Mouse (Mus musculus) CH12F3 (cell line): Measurements from ENCODE around the gene Gm36864.
"Not testable (repeated sequence)": the region's sequence is repeated elsewhere in the genome, so short reads cannot be mapped to it uniquely, and the experiment has no call there.

Source experiments
- in situ Hi-C: fragments of 300-500 bp; cut with MboI; formaldehyde crosslinking; loops from 2 replicates; pipeline ENCODE4 v1.14.3; 2020; ENCODE audit warnings: low sequenced_read_pairs

The Gm36864 gene

DNA sequence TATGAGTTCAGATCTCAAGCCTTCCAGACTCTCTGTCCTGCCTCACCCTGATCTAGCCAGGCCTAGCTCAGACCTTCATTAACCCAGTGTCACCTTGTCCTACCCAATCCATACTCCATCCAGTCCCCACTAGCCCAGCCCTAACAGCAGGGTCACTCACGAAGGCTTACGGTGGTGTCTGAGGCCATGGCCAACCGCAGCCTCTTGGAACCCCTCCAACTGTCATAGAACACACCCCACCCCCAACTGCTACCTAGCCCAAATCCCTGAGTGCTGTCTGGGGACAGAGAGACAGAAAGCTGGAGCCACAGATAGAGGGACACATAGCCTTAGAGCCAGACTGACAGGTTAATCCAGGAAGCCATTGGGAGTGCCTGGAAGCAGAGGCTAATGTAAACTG is at the start of gene Gm36864:
TSS of gene Gm36864 (plus strand) at position 269 of the 400 bp plus-strand sequence.
- in situ Hi-C loops, result no loop called here

- in situ Hi-C loops, result not testable (repeated sequence)
These were observed 49.5 kb upstream of the Gm36864 start for GRCm38 (mm10) chr7:44186516-44186915.

GRCm38 (mm10) chr7:44187936-44188335 is 48.0 kb upstream of the Gm36864 start, which contains the start of gene Klk1b24:
Gene Klk1b24, plus strand, starts transcription at chr7:44188236.
- in situ Hi-C loops, result not testable (repeated sequence)

DNA sequence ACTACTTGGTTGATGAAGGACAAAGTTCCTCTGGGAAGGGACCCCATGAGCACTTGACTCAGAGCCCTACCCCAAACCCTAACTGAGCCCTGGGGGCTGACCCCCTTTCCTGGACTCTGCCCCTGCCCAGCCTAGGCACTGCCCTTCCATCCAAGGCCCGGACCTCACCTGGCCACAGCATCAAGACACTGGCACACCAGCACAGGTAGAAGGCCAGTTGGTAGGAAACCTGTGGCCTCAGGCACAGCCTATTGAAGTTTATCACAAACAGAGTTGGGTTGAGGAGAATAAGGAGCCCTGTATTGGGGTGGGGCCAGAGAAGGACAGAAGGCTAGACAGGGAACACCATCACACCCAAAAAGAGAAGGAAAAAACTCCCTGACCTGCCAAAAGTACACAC is 42.5 kb upstream of the Gm36864 start:
- in situ Hi-C loops, result not testable (repeated sequence)

- in situ Hi-C loops, result no loop called here
These were observed 38.1 kb upstream of the Gm36864 start, which contains the start of gene Klk1b3 for GRCm38 (mm10) chr7:44197891-44198290. Gene Klk1b3, plus strand, starts transcription at chr7:44198191.

DNA sequence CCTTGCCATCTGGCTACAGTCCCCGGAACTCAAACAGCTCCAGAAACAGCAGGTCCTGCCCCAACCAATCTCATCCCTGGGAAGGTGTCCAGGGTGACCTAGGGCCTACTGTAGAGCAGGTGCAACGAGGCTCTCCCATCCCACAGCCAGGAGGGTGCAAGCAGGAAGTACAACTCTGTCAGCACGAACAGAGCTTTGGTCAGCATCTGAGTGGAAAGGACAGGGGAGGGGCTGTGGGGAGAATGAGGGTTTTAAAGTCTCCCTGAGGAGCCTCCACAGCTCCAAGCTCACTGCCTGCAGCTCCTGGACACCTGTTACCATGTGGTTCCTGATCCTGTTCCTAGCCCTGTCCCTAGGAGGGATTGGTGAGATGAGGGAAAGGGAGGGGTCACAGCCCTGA is 28.8 kb upstream of the Gm36864 start, which contains the start of gene Klk1b4:
TSS of gene Klk1b4 (plus strand) at position 301 of the 400 bp plus-strand sequence.
- in situ Hi-C loops, result not testable (repeated sequence)

DNA sequence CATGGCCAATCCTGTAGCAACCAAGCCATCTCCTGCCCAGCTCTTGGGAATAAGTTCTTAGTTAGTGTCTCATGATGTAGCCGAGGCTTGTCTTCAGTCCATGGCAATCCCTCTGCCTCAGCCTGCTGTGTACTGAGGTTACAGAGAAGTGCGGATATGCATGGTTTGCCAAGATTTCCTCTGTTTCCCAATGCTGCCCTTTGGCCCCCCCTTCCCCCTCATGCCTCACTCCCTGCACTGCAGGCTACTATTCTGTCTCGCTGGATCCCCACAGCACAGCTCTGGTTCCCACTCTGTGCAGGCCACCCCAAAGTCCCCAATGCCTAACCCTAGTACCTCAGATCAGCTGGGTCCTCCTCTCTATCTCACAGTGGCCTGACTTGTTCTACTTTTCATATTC is 27.7 kb upstream of the Gm36864 start:
- in situ Hi-C loops, result no loop called here

DNA sequence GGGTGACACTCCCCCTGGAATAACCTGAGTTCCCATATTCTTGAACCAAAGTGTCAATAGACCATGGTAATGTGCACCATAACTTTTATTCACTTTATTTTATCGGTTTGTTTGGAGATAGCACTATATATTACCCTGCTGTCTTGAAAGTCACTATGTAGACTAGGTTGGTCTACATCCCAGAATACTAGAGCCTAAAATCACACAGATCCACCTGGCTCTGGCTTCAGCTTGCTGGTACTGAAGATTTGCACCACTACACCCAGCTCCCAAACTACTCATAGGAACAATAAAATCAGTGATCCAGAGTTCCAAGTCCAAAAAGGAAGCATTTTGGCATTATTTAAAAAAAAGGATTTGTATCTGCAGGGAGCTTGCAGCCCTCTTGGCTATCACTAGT is 20.3 kb upstream of the Gm36864 start, which contains the start of gene Klk1b5:
TSS of gene Klk1b5 (plus strand) at position 301 of the 400 bp plus-strand sequence.
- in situ Hi-C loops, result no loop called here

GRCm38 (mm10) chr7:44221601-44222000 is 14.4 kb upstream of the Gm36864 start:
- in situ Hi-C loops, result not testable (repeated sequence)

DNA sequence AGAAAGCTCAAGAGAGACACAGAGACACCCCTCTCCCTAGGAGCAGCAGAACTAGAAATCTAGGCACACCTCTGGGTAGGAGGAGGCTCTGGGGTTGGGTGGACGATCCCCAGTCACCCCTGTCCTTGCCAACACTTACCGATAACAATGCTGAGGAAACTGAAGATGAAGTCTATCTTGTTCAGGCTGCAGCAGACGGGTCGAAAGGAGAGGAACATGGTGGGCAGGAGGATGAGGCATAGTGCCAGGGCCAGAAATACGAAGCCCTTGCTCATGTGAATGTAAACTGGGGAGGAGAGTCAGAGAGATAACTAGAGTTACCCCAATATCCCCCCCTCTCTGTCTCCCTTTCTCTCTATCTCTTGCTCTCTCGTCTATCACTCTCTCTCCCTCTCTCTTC is 13.6 kb upstream of the Gm36864 start:
- in situ Hi-C loops, result not testable (repeated sequence)

DNA sequence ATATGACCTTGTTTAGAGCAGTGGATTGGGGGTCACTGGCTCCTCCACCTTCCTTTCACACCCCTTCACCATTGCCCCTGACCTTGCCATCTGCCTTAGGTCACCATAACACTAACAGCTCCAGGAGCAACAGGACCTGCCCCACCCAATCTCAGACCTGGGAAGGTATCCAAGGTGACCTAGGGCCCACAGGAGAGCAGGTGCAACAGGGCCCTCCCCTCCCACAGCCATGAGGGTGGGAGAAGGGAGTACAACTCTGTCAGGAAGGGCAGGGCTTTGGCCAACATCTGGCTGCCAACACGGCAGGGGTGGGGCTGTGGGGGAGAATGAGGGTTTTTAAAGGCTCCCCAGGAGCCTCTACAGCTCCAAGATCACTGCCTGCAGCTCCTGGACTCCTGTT is 10.9 kb upstream of the Gm36864 start, which contains the start of gene Klk1:
TSS of gene Klk1 (plus strand) at position 285 of the 400 bp plus-strand sequence.
- in situ Hi-C loops, result no loop called here

DNA sequence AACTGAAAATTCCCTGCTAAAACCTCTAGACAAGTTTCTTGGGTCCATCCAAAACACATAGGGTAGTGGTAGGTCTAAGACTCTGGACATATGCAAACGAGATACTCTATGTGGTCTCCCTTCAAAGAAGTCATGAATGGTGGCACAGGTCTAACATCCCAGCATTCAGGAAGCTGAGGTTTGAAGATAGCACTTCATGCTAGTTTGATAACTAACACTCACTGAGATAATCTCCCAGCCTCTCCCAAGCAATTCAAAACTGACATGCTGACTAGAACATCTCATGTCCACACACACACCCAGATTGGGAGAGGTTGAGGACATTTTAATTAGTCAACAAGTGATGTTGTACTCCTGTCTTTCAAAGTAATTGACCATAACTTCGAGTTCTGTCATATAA is 3.9 kb downstream of the Gm36864 start:
- in situ Hi-C loops, result no loop called here

- in situ Hi-C loops, result no loop called here
These were observed 4.7 kb downstream of the Gm36864 start for GRCm38 (mm10) chr7:44240712-44241111.

- in situ Hi-C loops, result no loop called here
These were observed 5.2 kb downstream of the Gm36864 start for GRCm38 (mm10) chr7:44241163-44241562.

DNA sequence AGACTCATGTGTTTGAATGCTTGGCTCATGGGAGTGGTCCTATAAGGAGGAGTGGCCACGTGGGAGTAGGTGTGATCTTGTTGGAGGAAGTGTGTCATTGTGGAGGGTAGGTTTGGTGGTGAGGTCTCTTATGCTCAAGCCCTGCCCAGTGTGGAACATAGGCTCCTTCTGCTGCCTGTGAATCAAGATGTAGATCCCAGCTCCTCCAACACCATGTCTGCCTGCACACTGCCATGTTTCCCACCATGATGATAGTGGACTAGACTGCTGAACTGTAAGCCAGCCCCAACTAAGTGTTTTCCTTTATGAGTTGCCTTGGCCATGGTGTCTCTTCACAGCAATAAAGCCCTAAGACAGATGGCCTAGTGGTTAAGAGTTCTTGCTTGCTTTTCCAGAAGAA is 8.1 kb downstream of the Gm36864 start:
- in situ Hi-C loops, result no loop called here

DNA sequence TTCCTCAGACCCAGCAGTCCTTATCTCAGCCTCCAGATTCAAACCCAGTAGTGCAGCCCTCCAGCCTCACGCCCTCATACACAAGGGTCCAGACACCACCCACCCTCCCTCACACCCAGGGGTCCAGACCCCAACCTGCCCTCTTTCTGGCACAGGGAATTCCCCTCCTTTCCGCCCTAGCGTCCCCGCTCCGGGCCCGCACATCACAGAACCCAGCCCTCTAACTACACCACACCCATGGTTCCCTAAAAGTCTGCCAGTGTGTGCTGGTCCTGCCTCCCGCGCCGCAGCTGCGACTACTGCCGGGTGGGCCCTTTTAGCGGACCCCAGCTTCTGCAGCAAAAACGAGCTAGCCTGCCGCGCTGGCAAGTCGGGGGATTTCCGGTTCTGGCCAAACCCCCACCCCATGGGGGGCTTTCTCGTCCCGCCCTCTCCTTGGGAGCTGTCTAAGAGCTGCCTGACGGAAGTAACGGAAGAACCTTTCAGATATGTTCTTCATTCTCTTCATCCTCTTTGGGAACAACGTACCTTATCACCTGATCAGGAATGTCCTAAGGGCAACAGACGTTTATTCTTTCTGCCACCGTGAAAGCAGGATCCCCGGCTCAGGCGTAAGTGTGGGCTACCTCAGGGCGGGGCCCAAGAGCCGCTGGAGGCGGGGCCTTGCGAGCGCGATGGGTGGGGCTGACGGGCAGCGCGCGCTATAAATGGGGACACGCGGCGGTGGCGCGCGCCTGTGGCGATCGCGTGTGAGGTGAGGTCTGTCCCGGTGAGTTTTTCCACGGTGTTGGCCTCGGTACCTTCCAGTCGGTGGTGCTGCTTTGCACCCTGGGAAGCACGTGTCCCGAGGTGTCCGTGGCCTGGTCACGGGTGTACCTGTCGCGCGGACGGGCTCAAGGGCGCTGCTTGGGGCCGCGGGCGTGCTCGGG is 10.3 kb downstream of the Gm36864 start, which contains the start of the genes 1700028J19Rik and 2410002F23Rik:
TSS of gene 1700028J19Rik (minus strand) at position 641 of the 929 bp plus-strand sequence.
TSS of gene 2410002F23Rik (plus strand) at position 668 of the 929 bp plus-strand sequence.
- in situ Hi-C loops, result no loop called here

DNA sequence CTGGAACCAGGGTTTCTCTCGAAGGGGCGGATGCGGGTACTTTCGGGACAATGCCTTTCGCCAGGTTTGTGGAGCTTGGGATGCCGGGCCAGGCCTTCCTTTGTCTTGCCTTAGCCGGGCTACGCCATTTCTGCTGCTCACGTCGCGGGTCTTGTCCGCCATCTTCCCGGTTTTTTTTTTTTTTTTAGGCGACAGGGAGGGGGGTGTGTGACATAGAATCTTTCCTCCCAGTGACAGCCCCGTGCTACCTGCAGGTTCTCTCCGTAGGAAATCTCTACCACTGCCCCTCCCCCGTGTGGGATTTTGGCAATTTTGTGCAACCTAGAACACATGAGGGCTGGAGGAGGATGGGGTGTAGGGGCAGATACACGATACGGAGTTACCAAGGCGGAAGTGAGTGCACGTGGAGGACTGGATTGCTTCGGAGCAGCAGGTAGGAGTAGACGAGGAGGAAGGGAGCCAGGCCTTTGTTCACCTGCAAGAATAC is 11.1 kb downstream of the Gm36864 start:
- in situ Hi-C loops, result no loop called here

DNA sequence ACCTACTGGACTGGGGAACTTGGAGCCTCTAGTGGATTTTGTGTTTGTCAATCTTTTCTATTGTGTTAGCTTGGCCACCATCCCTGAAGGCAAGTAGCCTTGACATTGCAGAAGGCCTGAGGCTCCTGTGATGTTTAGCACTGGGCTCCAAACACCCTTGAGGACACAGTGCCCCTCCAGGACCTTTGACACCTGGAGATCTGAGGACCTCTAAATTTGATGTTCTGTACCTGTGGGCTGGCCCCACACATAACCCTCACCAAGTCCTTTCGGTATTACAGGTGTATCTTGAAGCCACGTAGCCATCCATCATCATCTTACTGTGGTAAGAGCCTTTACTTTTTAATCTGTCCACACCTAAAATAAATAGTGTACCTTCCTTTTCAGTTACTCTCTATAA is 12.0 kb downstream of the Gm36864 start:
- in situ Hi-C loops, result no loop called here

DNA sequence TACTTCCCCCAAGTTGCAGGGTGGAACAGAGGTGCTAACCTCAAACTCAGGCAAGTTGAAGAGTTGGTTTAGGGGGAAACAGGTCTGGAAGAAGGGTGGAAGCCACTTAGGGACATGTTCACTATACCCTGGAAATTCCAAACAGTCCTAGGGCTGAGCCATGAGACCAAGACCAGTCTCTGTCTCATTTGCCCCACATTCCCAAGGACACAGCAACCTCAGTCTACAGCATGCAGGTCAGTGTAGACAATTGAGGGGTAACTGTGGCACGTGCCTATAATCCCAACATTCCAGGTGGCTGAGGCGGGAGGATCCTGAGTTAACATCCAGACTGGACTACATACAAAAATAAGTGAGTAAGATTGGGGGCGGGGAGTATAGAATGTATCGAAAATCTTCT is 13.3 kb downstream of the Gm36864 start:
- in situ Hi-C loops, result no loop called here

GRCm38 (mm10) chr7:44250732-44251275 is 14.8 kb downstream of the Gm36864 start:
- in situ Hi-C loops, result loop anchor here (25.0 kb wide), 1 partner anchor 211 kb away; the partner anchor contains the start of genes Aspdh and Josd2

- in situ Hi-C loops, result loop anchor here (25.0 kb wide), 1 partner anchor 209 kb away; the partner anchor contains the start of genes Aspdh and Josd2
These were observed 17.1 kb downstream of the Gm36864 start for GRCm38 (mm10) chr7:44253023-44253616.
